Mouse (Mus musculus): Measurements from ENCODE around the gene Hnf4a.

The Hnf4a gene

DNA sequence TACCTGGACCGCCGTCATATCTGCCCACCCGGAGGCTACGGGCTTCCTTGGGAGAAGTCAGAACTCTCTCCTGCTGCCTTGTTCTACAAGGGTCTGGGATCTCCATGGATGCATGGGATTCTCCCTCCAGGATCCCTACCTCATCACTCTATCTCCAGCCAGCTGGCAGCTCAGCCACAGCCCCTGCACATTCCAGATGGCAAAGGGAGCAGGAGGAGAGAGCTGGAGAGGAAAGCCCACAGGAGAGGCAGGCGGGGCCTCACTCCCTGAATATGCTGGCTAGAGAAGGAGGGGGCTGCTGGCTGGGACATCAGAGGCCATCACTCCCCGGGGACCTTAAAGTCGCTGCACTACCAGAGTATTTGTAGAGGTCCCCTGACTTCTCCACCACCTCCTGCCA, 15.3 kb upstream of the Hnf4a start:
- DNase-seq: no peak

GRCm38 (mm10) chr2:163492018-163492417, 14.6 kb upstream of the Hnf4a start, which contains the start of gene R3hdml:
Gene R3hdml (plus strand): TSS chr2:163492318.
- DNase-seq: no peak

DNA sequence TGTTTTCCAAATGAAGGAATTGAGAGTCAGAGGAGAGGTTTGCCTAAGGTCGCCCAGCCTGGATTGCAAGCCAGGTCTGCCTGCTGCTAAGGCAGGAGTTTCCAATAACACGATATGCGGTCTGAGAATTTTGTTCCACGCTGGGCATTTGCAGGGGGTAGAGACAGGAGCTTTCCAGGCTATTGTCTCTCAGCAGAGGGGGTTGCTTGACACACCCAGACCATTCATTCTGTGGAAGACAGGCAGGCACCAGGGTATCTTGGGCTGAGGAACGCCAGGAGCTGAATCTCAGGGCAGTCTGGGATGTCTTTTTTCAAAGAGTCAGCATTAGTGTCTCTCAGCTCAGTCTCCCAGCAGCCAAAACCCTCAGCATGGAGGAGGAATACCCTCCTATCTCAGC, 13.6 kb upstream of the Hnf4a start:
- DNase-seq: no peak

DNA sequence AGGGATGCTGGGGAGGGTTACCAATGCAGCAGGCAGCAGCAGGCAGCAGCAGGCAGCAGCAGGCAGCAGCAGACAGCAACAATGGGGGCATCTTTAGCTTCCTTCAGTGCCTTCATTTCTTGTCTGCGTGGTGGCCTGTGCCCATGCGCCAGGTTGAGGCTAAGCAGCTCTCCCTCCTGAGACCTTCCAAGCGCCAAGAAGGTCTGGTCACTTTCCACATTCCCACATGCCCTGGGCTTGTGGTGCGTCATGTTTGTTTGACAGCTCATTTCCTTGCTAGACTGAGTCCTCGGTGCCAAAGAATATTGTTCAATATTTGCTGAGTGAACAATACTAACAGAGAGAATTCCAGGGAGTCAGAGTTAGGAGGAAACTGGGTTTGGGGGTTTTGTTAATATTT, 12.6 kb upstream of the Hnf4a start:
- DNase-seq: no peak

DNA sequence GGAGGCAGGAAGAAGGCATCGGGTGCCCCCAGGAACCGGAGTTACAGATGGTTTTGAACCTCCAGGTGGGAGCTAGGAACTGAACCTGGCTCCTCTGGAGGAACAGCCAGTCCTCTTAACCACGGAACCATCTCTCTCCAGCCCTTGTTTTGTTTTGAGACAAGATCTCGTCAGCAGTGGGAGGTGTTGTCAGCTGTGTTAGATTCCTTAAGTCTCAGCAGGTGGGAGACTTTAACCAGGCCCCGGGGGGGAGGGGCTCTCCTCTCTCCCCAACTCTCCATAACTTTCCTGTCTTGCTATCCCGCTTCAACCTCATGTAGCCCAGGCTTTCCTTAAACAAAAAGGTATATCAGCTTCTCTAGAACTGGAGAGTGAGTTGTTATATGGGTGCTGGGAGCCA, 12.2 kb upstream of the Hnf4a start:
- no peak for DNase-seq

GRCm38 (mm10) chr2:163502219-163502618, 4.4 kb upstream of the Hnf4a start:
- no peak for DNase-seq

- no peak for DNase-seq
Observed at GRCm38 (mm10) chr2:163503191-163503590, 3.4 kb upstream of the Hnf4a start.

DNA sequence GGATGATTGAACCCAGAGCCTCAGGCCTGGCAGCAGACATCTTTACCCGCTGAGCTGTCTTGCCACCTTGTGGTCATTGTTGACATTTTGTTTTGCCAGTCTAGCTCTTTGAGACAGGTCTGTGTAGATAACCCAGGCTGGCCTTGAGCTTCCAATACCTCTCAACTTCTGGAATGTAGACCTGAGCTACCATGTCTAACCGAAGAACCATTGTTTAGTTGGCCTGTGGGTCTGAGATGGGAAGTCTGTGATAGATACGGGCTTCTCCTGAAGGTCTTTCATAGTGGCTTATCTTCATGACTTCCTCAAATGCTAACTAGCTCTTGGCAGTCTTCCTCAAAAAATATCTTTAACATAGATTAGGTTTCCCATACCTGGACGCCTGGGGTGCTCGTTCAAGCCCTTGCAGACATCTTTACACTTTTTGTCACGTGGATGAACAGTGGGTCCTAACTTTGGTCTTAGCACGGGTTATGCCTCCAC, 19.2 kb downstream of the Hnf4a start:
- DNase-seq: no peak

GRCm38 (mm10) chr2:163527497-163527896, 20.9 kb downstream of the Hnf4a start:
- DNase-seq: no peak

DNA sequence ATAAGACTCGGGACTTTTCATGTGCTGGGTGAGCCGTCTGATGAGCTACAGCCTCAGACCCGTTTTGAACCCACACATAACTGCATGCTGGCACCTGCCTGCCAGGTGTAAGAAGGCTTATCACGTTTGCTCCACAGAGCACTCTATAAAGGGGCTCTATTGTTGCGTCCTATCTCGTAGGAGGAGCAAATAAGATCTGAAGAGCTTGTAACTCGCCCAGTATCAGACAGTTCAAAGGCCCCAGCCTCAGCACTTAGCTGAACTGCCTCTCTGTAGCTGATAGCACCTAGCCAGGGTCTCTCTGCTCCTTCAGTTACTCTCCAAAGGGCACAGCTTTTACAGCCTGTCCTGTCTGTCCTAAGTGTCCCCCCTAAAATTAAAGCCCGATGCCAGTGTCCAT, 23.8 kb downstream of the Hnf4a start:
- DNase-seq: no peak

GRCm38 (mm10) chr2:163531917-163532316, 25.3 kb downstream of the Hnf4a start:
- peak; percentile 78 for DNase-seq

GRCm38 (mm10) chr2:163533226-163533625, 26.6 kb downstream of the Hnf4a start:
- DNase-seq: no peak

DNA sequence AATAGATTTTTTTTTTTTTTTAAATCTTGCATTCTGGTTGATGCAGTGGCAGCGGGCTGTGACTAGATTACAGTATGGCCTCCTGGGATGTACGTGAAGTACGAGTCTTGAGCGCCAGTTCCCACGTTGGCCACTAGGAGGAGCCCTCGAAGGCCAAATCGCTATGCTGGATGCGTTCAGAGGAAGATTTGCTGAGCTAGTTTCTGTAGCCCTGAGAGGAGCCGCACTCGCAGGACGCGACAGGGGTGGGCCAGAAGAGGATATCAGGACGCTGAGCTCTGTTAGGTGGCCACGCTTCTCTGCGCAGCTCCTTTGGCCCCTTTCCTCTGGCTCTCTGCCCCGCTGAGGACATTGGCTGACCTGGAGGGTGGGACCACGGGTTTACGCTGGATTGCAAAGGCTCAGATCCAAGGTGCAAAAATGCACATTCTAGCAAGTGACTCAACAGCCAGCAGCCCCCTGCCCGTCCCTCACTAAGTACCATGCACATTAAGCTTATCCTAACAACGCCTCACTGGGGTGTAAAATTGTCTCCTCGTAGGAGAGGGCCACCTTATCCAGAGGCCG, 28.4 kb downstream of the Hnf4a start:
- DNase-seq: peak; percentile 86

DNA sequence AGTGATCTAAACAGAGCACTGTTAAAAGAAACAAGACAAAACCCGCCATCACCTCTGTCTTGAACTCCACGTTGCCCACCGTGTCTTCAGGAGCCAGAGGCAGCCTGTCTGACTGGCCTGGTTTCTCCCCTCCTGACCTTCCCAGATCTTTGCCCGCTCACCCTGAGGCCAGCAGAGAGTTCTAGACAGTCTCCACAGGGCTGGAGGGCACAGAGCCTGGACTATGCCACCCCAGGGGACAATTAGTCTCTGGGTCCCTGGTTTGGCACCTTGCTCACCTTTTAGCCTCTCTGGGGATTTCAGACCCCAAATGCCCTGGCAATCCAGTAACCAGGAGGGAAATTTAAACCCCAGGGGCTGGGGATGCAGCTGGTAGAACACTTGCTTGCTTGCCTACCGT, 30.8 kb downstream of the Hnf4a start:
- DNase-seq: no peak

DNA sequence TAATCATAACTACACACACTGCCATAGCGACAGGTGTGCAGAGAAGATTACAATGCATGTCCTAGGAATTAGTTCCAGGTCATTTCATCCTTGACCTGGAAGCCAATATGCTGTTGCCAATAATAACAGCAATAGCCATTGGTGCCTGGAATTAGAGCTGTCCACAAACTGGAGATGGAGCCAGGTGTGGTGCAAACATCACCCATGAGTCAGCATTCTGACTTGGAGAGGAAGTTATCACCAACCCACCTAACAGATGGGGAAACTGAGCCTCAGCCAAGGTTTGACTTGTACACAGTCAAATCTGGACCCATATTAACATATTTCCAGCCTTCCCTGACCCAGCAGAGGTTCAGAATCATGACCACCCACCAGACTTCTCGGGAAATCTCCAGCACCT, 31.8 kb downstream of the Hnf4a start:
- no peak for DNase-seq

DNA sequence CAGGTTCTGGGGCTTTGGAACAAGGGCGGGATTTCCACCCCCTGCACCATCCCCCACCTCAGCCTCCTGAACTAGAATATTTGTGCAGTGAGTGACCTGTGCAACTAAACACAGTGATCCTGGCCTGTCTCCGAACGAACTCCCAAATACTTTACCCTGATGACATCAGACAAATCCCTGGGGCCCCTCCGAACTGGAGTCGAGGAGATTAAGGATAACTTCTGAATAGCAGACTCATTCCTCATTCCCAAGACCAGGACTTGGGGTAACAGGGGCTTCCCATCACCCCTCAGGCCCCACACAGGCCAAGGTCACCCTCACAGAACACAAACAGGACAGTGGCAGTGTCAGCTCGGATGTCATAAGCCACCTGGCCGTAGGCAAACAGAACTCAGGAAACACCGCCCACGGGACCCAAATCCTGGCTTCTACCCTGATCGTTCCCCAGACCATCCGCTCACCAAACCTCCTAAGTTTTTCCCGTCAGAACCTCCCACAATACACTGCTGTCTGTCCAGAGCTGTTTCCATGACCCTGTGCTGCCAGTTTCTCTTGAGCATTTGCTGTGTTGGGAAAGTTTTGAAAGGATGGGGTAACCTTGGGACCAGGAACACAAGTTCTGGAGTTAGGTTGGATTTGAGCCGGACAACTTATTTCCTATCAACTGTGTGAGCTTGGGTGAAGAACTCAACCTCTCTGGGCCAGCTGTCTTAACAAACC, 32.9 kb downstream of the Hnf4a start:
- DNase-seq: no peak

DNA sequence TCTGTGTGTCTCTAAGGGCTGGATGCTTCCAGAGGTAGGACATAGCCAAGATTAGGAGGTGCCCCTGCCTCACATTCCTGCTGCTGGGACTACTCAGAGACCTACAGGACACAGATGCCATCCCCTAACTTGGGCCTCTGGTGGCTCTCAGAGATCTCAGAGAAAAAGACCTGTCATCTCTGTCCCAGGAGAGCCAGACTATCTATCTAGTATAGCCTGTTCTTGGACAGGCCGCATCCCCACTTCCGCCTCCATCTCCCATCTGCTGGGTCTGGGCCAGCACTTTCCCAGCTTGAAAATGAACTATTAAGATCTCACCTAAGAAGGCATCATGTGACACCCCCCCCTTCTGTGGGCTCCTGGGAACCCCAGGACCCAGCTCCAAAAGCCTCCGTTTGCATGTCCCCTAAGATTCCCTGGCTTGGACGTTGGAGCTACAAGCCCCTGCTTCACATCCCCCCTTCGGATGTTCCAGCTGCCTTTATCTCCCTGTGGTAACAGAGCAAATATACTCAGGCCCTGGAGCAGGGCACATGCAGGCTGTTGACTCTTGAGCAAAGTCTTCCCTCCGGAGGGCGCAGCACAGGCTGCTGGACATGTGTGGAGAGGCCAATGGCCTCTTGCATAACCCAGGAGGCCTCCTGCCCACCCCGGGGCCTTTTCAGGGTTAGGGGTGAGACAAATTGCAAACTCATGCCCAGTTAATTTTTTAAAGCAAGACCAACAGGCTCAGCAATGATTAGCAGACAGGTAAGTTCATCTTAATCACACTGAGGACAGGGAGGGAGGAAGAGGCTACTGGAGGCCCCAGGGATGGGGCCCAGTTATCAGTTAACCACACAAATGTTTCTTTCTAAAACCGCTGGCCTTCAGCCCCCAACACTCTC, 33.9 kb downstream of the Hnf4a start:
- DNase-seq: no peak

- no peak for DNase-seq
Observed at GRCm38 (mm10) chr2:163541568-163542182, 35.1 kb downstream of the Hnf4a start.

GRCm38 (mm10) chr2:163542674-163543073, 36.1 kb downstream of the Hnf4a start:
- no peak for DNase-seq

DNA sequence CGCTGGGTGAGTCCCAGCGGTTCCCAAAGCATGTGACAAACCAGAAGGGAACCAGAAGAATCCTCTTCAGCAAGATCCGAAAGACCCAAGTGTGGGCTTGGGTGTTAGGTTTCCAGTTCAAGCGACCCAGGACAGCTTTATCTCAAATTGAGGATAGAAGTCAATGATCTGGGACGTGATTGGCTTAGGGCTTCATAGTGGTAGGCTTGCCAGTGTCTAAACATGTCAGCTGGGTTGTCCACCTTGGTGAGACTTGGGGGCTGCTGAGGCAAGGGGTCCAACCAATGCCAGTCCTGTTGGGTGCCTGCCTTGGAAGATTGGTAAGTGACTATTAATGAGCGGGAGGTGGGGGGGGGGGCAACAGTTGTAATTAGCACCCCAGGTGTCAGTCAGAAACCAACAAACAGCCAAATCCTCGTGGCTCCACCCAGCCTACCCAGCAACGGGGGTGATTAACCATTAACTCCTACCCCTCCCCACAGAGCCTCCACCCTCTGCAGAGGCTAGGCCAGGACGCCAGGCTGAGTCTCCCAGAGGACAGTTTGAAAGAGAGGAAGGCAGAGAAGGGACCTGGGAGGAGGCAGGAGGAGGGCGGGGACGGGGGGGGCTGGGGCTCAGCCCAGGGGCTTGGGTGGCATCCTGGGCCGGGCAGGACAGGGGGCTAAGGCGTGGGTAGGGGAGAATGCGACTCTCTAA, 40.2 kb downstream of the Hnf4a start:
- DNase-seq: no peak

- no peak for DNase-seq
Observed at GRCm38 (mm10) chr2:163548822-163549221, 42.2 kb downstream of the Hnf4a start.

GRCm38 (mm10) chr2:163549786-163550185, 43.2 kb downstream of the Hnf4a start:
- DNase-seq: no peak

GRCm38 (mm10) chr2:163552518-163552929, 45.9 kb downstream of the Hnf4a start:
- no peak for DNase-seq
